Mouse (Mus musculus): ENCODE measurements around the gene Snurf. TPM values are rescaled to one million over a fixed set of nuclear protein-coding genes. Genes with fewer than 3 reads are reported as not detected.

Snurf gene
- 6.2 and 9.6 TPM in 2 replicates for polyA plus RNA-seq (2015; fragmentation: Nextera tagmentation; extraction: Ambion mirVana)

DNA sequence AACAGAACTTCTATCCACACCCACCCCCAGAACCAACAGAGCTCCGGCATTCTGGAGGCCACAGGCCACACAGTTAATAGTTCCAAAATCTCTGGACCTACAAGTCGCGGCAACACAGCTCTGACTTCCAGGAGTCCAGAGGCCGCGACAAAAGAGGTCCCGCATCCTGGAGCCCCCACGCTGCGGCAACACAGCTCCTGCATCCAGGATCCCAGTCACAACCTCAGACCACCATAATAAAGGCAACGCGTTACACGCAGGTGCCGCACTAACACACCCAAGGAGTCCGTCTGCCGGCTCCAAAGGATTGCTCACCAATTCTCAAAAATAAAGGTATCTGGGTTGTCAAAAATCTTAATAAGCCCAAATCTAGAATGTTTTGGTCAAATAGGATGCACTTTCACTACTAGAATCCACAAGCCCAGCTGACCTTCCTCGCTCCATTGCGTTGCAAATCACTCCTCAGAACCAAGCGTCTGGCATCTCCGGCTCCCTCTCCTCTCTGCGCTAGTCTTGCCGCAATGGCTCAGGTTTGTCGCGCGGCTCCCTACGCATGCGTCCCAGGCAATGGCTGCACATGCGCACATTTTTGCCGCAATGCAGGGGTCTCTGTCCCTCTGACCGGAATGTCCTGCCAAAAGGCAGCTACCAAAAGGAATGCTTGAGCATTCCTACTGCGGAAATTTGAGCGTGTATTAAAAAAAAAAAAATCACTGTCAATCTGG, at the start of gene Snurf, which contains the start of gene Gm38393:
TSS of gene Snurf (minus strand) at position 444 of the 725 bp plus-strand sequence.
TSS of gene Gm38393 (minus strand) at position 459 of the 725 bp plus-strand sequence.
- ATAC-seq (ENCODE audit: low read depth) (peak; percentile 30; the same call in 1 of the 2 replicates), DNase-seq (peak; percentile 20)
- H3K9me3 ChIP-seq (replicated peaks): no peaks in the 10 kb centered on the region
- peaks cover 9% of the 10 kb centered on the region; the same call in 1 of the 2 replicates for H3K4me1 ChIP-seq (replicated peaks)
- peak within 1 kb of the TSS; percentile 62 for H3K9ac ChIP-seq
- H3K36me3 ChIP-seq: no peaks in the 10 kb centered on the region
- peak within 1 kb of the TSS; percentile 68 for H3K4me2 ChIP-seq
- H3K27ac ChIP-seq: peak within 1 kb of the TSS; percentile 53
- peak within 1 kb of the TSS; percentile 63 for H3K4me3 ChIP-seq (replicated peaks)
- WGBS (ENCODE audit: insufficient replicate concordance): 49% methylated on average over 30 of the region's 30 CpGs
- no peaks in the 10 kb centered on the region for H3K27me3 ChIP-seq

DNA sequence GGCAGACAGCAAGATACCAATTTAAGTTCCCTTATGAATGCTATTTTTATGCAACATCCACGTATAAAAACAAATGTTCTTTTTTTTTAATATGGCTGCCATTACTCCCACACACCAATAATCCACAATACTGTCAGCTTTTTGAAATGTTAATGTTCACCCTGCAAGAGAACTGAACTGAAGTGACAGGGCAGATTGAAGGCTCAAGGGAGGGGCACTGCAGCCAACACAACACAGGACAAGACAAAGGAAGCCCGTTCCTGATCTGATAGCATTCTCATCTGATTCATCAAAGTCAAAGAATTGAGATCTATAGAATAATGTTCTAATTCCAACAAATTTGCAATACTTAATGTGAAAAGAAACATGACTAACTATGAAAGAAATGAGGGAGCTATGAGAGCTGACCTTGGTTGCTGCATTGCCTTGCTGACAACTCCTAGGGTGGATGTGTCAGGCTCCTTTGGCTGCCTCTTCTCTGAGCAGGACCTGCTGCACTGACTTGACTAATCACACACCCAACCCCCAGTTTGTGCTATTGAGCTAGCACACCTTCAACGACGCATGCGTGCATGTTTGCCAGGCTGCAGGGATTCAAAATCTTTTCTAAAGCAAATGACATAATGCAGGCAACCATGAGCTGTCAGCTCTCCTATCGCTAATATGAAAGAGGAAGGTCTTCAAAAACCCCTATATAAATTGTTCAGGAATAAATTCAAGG, 42.8 kb upstream of the Snurf start:
- Histone ChIP-seq H3K9me3 (replicated peaks) (no peaks in the 10 kb centered on the region), H3K4me2 (no peak overlapping the region), H3K4me1 (replicated peaks) (no peaks in the 10 kb centered on the region), H3K4me3 (replicated peaks) (no peak overlapping the region), H3K27me3 (no peaks in the 10 kb centered on the region), H3K36me3 (no peaks in the 10 kb centered on the region), H3K9ac (no peak overlapping the region), H3K27ac (no peak overlapping the region)
- 57% methylated on average over 6 of the region's 6 CpGs for WGBS (ENCODE audit: insufficient replicate concordance)
- DNase-seq (no peak), ATAC-seq (ENCODE audit: low read depth) (no peak)

DNA sequence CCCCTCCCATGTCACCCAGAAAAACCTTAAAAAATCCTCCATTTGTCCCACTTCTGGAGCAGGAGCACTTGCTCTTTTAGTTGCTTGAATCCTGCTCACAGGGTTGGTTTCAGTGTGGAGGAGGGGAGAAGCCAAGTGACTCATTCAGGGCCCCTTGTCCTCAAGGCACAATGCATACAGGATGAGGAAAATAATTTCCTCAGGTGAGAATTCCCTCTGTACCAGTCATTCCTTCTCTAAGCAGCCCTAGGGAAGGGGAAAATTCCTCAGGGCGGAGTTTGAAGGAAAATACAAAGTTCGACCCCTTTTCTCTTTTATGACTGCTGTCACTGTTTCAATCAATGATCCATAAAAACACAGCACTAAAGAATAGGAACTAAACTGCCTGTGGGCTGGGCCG, 8.3 kb upstream of the Snurf start:
- Histone ChIP-seq H3K27ac (no peak overlapping the region), H3K36me3 (no peaks in the 10 kb centered on the region), H3K4me3 (replicated peaks) (no peak overlapping the region), H3K27me3 (no peaks in the 10 kb centered on the region), H3K9ac (no peak overlapping the region), H3K9me3 (replicated peaks) (no peaks in the 10 kb centered on the region), H3K4me2 (no peak overlapping the region), H3K4me1 (replicated peaks) (no peaks in the 10 kb centered on the region)
- WGBS (ENCODE audit: insufficient replicate concordance): 56% methylated on average over 3 of the region's 3 CpGs
- ATAC-seq (ENCODE audit: low read depth) (no peak), DNase-seq (no peak)

- 39% methylated on average over 3 of the region's 3 CpGs for WGBS (ENCODE audit: insufficient replicate concordance)
- no peak for ATAC-seq (ENCODE audit: low read depth)
- H3K4me2 ChIP-seq: no peak overlapping the region
Observed at GRCm38 (mm10) chr7:60007727-60008360, 3.0 kb upstream of the Snurf start.

DNA sequence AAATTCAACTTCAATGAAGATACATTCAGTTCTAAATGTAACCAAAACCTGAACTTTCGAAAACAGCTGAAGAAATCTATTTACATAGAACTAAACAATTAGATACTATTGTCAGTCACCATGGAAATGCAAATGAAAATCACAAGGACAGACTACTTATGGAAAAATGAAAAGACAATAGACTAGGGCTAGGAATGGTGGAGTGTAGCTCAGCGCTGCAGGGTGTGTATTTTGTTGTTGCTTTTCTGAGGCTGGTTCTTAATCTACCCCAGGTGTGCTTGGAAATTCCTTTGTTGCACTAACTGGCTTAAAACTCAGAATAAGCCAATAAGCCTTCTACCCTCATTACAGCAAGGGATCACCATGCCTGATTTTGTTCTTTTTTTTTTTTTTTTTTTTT, 1.4 kb upstream of the Snurf start:
- Histone ChIP-seq H3K4me1 (replicated peaks) (peaks cover 9% of the 10 kb centered on the region; the same call in 1 of the 2 replicates), H3K9me3 (replicated peaks) (no peaks in the 10 kb centered on the region), H3K36me3 (no peaks in the 10 kb centered on the region), H3K27me3 (no peaks in the 10 kb centered on the region), H3K27ac (no peak overlapping the region), H3K4me2 (no peak overlapping the region), H3K9ac (no peak overlapping the region), H3K4me3 (replicated peaks) (no peak overlapping the region)
- ATAC-seq (ENCODE audit: low read depth) (no peak), DNase-seq (no peak)
- WGBS (ENCODE audit: insufficient replicate concordance): 48% methylated on average over 2 of the region's 2 CpGs

More at GRCm38 (mm10) chr7:60007727-60008360, 3.0 kb upstream of the Snurf start:
- no peaks in the 10 kb centered on the region for H3K9me3 ChIP-seq (replicated peaks)
- H3K4me1 ChIP-seq (replicated peaks): peaks cover 7% of the 10 kb centered on the region; the same call in 1 of the 2 replicates
- H3K9ac ChIP-seq: no peak overlapping the region
- DNase-seq: no peak
- H3K27me3 ChIP-seq: no peaks in the 10 kb centered on the region
- no peak overlapping the region for H3K4me3 ChIP-seq (replicated peaks)
- no peaks in the 10 kb centered on the region for H3K36me3 ChIP-seq
- H3K27ac ChIP-seq: no peak overlapping the region

DNA sequence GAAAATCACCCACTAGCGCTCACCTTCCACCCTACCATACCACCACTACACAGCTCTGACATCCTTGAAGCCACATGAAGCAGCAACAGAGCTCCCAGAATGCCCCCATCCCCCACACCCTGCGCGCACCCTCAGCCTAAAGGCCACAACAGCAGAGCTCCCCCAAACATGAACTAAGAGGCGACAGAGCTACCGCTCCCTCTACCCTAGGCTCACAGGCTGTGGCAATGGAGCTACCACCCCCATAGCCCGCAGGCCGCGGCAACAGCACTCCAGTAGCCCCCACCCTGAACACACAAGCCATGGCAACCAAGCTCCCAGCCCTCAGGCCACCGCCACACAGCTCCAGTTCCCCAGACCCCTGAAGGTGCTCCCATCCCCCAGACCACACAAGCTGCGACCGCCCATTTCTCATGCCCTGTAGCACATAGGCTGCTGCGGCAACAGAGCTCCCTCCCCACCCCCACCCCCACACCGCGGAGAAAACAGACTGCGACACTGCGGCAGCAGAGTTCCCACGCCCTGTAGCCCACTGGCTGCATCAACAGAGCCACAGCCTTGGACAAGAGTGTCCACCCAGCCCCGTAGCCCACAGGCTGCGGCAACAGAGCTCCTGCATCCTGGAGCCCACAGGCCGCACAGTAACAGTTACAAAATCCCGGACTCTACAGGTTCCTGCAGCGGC, 786 bp downstream of the Snurf start:
- peak overlapping the region; percentile 53 for H3K27ac ChIP-seq
- ATAC-seq (ENCODE audit: low read depth): peak; percentile 80

DNA sequence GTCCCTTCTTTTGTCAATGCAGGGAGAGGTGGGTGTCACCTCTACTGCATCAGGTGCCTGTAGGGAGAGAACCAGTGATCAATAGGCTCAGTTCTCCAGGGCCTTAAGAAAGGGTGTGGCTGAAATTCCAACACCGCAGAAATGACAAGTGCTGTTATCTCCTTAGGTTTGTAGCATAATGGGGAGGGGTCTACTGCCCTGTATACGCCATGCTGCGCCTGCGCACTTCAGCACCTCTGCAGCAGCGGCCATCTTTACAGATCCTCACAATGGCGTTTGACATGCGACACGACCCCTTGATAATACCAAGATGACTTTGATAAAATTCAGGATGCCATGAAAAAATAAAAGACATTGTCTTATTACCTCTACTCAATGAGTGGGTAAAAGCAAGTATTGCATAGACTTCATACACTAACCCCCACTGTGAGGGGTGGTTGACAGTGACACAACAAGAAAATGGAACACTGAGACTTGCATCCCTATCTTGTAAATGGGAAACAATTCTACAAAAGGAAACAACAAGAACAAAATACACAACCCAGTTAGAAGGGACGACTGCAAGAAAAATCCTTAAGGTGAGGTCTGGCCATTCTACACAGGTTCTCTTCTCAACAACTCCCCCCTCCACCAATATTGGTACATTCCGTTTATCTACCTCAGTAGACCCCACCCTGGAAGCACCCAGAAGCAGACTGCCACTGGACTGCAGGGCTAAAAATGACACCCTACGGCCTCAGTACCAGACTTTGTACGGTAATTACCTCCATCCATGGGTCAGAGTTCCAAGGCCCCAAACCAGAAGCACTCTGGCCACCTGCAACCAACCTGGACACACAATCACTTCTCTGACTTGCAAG, 1.6 kb downstream of the Snurf start:
- H3K36me3 ChIP-seq: no peaks in the 10 kb centered on the region
- H3K4me3 ChIP-seq (replicated peaks): peak overlapping the region; percentile 63
- peak overlapping the region; percentile 68 for H3K4me2 ChIP-seq
- ATAC-seq (ENCODE audit: low read depth) (peak; percentile 75), DNase-seq (peak; percentile 17)
- H3K4me1 ChIP-seq (replicated peaks): peaks cover 9% of the 10 kb centered on the region; the same call in 1 of the 2 replicates
- 0 out of 2 replicates have a peak overlapping the region, but pooled peaks have one; percentile 62 for H3K9ac ChIP-seq
- H3K27me3 ChIP-seq: no peaks in the 10 kb centered on the region
- peak overlapping the region; percentile 53; the same call in 1 of the 2 replicates for H3K27ac ChIP-seq
- no peaks in the 10 kb centered on the region for H3K9me3 ChIP-seq (replicated peaks)
- 56% methylated on average over 12 of the region's 12 CpGs for WGBS (ENCODE audit: insufficient replicate concordance)

More for the DNA sequence above, 786 bp downstream of the Snurf start:
- Histone ChIP-seq H3K27me3 (no peaks in the 10 kb centered on the region), H3K4me2 (peak overlapping the region; percentile 68), H3K4me1 (replicated peaks) (peaks cover 9% of the 10 kb centered on the region; the same call in 1 of the 2 replicates), H3K9ac (peak overlapping the region; percentile 62), H3K36me3 (no peaks in the 10 kb centered on the region), H3K4me3 (replicated peaks) (peak overlapping the region; percentile 63), H3K9me3 (replicated peaks) (no peaks in the 10 kb centered on the region)
- peak; percentile 17 for DNase-seq
- 40% methylated on average over 22 of the region's 22 CpGs for WGBS (ENCODE audit: insufficient replicate concordance)

DNA sequence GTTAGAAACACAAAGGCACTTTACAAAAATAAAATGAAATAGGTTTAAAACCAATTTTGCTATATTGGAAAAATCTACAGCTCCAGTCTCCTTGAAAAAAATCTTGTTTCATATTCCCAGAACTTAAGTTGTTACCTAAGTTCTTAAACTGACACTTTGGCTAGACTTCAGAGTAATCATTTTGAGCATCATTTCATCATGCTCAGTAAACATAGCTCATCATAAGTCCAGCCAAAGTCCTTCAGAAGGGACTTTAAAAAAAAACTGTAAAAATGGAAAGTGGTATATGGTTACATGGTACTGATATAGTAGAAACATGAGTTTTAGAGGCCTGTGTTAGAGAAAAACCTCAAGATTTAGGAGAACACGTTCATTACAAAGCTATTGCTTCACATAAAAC, 26.2 kb downstream of the Snurf start:
- Histone ChIP-seq H3K4me2 (no peak overlapping the region), H3K27ac (no peak overlapping the region), H3K36me3 (no peaks in the 10 kb centered on the region), H3K4me1 (replicated peaks) (no peaks in the 10 kb centered on the region), H3K27me3 (no peaks in the 10 kb centered on the region), H3K9ac (no peak overlapping the region), H3K9me3 (replicated peaks) (no peaks in the 10 kb centered on the region), H3K4me3 (replicated peaks) (no peak overlapping the region)
- DNase-seq (no peak), ATAC-seq (ENCODE audit: low read depth) (no peak)
- WGBS (ENCODE audit: insufficient replicate concordance): 53% methylated on average over 1 of the region's 1 CpGs
